Mouse (Mus musculus) stomach, postnatal 0 days (tissue): ENCODE data around the gene Tbce.

Experiments
- CTCF ChIP-seq: IDR thresholded peaks from 2 replicates; pipeline ENCODE4 v1.5.1; 2016; ENCODE audit warnings: antibody characterized with exemption, low read depth, mild to moderate bottlenecking, moderate library complexity
- EP300 ChIP-seq: optimal IDR thresholded peaks from 2 replicates; pipeline ENCODE3; 2016; ENCODE audit warnings: antibody characterized with exemption

DNA sequence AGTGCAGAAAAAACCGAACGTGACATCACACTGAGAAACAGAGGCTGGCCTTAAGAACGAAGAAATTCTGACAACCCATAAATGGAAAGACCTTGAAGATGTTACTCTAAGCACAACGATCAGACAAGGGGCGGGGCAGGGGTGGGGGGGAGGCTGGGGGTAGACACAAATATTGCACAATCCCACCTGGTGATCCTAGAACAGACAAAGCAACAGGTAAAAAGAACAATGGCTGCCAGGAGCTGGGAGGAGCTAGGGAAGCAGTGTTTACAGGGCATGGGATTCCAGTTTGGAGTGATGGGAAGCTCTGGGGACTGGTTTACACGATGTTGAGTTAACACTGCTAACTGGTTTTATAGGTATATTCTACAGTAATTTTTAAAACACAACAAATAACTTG is 23.8 kb downstream of the Tbce start:
- TF ChIP-seq CTCF (no peak), EP300 (no peak)
